Mouse (Mus musculus): Measurements from ENCODE around the gene Rbm25.

The Rbm25 gene

DNA sequence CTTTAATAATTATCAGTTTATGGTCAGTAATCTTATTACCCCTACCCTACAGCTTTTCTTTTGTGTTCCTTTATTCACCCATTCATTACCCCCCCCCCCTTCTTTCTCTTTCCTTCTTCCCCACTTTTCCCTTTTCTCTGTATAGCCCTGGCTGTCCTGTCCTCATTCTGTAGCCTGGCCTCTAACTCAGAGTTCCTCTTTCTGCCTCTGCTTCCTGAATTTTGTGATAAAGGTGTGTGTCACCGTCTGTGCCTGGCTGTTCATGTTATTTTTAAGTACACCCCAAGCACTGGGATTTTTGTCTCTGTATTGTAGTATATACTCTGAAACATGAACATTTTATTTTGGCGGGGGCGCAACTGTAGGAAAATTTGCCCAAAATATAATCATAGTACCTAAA lies 19.3 kb downstream of the Rbm25 start:
- DNase-seq (ENCODE audit: low read depth): no peak

- no peak for DNase-seq (ENCODE audit: low read depth)
Measured at GRCm38 (mm10) chr12:83651414-83651813, 20.4 kb downstream of the Rbm25 start.

DNA sequence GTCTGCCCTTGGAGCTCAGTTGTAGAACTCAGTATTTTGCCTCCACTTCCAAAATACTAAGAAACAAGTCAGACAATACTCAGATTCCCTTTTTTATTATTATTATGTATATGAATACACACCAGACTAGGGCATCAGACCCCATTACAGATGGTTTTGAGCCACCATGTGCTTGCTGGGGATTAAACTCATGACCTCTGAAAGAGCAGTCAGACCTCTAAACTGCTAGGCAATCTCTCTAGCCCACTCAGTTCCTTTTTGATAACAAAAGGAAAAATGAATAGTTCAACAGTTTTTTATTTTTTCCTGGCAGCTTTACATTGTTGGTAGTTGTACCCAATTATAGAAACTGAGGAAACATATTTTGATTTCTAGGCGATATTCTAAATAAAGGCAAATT lies 54.4 kb downstream of the Rbm25 start:
- DNase-seq (ENCODE audit: low read depth): no peak

GRCm38 (mm10) chr12:83686575-83687350 lies 55.7 kb downstream of the Rbm25 start:
- DNase-seq (ENCODE audit: low read depth): no peak

GRCm38 (mm10) chr12:83687934-83688315 lies 56.9 kb downstream of the Rbm25 start, which contains the start of gene Psen1:
Psen1 (plus strand) TSS chr12:83688152.
- DNase-seq (ENCODE audit: low read depth): peak; percentile 90

- DNase-seq (ENCODE audit: low read depth): peak; percentile 55
Measured at GRCm38 (mm10) chr12:83688316-83689086, 57.5 kb downstream of the Rbm25 start.

GRCm38 (mm10) chr12:83689087-83689432 lies 58.0 kb downstream of the Rbm25 start:
- DNase-seq (ENCODE audit: low read depth): no peak

DNA sequence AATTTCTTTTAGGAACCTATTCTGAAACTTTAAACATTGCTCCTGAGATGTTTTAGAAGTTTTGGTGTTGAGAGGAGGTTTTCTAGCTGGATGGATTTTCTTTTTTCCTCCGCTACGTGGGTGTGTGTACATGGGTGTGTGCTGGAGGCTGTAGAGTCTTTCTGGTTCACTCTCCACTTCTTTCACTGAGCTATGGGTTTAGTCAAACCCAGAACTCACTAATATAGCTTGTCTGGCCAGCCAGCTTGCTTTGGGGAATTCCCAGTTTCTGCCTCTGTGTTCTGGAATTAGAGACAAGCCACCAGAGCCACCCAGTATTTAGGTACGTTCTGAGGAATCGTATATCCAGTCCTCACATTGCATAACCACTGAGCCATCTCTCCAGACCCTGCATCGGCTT lies 63.0 kb downstream of the Rbm25 start:
- no peak for DNase-seq (ENCODE audit: low read depth)

DNA sequence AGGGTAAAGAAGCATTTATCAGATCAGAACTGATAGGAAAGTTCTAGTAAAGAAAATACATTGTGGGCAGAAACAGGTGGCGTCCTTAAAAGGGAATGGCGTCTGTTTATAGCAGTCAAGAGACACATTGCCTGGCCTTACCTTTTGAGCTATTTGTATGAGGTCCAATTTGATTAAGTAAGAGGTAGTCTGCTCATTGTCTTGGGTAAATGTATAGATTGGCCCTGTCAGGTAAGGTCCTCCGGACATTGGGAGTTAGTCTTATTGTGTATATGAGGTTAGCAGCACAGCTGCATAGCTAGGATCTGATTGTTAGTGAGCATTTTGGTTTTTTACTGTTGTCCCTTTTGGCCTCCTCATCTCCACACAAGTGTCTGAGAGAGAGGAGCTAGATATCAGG lies 63.6 kb downstream of the Rbm25 start:
- no peak for DNase-seq (ENCODE audit: low read depth)

- DNase-seq (ENCODE audit: low read depth): no peak
Measured at GRCm38 (mm10) chr12:83698637-83699036, 67.6 kb downstream of the Rbm25 start.

GRCm38 (mm10) chr12:83701608-83702007 lies 70.6 kb downstream of the Rbm25 start:
- no peak for DNase-seq (ENCODE audit: low read depth)

GRCm38 (mm10) chr12:83702796-83703195 lies 71.8 kb downstream of the Rbm25 start:
- DNase-seq (ENCODE audit: low read depth): no peak

DNA sequence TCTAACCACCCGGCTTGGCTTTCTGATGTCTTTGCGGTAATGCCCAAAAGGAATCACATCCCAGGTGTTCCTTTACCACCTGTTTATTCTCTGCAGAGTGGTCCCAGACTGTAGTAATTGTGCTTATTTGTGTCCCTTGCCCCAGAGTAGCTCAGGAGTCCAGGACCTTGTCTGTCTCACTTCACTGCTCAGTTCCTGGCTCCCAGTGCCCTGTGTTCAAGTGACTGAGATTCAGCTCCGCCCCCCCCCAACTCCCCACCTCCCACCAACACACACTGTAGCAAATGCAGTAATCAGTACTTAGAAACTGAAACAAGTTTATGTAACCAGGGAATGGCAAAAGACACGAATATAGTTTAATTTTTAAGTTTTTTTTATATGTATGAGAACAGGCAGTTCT lies 75.9 kb downstream of the Rbm25 start:
- DNase-seq (ENCODE audit: low read depth): no peak

- peak; percentile 61 for DNase-seq (ENCODE audit: low read depth)
Measured at GRCm38 (mm10) chr12:83708160-83709092, 77.4 kb downstream of the Rbm25 start.

GRCm38 (mm10) chr12:83709934-83710333 lies 78.9 kb downstream of the Rbm25 start:
- no peak for DNase-seq (ENCODE audit: low read depth)

DNA sequence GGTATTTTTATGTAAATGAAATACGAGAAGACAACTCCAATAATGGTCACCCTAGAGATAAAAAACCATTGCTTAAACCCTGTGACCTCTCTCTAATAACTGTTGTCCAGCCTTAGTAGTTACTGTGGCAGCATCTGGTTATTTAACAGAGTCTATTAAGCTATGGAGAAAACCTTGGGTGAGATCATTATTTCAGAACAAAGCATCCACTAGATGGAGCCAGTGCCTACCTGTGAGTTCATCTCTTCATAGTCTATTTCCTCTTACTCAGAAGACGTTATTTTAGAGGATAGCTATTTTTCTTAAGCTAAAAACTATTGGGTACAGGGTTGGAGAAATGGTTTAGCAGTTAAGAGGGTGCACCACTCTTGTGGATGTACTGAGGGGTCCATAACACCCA lies 82.7 kb downstream of the Rbm25 start:
- DNase-seq (ENCODE audit: low read depth): peak; percentile 44

DNA sequence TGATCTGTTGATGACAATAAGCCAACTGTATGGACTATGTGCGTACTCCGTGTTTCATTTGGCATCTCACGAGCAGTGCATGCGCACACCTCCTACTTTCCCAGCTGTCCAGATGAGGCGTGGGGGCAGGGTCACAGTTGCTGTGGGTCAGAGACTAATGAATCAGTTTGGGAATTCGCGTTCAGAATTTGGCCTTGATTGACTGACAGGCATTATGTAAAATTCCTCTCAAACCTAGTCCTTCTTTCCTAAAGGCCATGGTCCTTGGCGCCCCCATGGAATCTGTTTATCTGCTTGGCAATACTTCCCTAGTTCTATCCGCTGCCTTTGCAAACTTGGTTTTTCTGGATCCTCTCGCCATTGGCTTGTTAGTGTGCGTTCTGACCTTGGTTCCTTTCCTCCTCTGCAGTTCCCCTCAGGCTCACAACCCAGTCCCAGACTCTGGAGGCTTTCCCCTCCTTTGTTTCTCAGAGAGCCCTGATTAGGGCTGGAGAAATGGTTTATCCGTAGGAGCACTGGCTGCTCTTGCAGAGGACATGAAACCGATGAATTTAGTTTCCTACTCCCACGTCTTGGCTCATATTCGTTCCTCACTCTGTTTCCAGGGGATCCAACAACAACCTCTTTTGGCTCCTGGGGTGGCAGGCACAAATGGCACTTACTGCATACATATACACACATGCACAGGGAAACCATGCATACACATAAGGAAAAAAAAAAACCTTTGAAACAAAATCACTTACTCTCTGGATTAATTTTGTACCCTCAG lies 85.6 kb downstream of the Rbm25 start:
- DNase-seq (ENCODE audit: low read depth): no peak

- no peak for DNase-seq (ENCODE audit: low read depth)
Measured at GRCm38 (mm10) chr12:83719431-83719830, 88.4 kb downstream of the Rbm25 start.

GRCm38 (mm10) chr12:83721281-83721680 lies 90.2 kb downstream of the Rbm25 start:
- DNase-seq (ENCODE audit: low read depth): no peak

DNA sequence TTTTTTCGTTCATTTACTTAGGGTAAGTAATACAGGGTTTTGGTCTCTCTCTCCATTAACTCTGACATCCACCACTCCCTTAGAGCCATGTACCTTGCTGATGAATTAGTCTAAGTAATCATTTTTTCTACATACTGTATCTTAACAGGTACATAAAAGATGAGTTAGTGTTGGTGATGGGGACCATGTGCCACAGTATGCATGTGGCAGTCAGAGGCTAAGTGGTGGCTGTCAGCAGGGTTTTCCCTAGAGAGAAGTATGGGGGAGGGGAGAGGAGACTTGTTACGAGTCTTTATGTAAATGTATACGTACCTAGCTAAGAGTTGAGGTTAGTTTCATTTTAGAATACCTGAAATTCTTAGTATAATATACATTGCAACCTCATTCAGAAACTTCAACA lies 92.0 kb downstream of the Rbm25 start:
- DNase-seq (ENCODE audit: low read depth): no peak

- DNase-seq (ENCODE audit: low read depth): no peak
Measured at GRCm38 (mm10) chr12:83726510-83727308, 95.7 kb downstream of the Rbm25 start.

Data from c-Kit-positive CD71-positive TER-119-negative erythroid progenitor cells, embryonic 14.5 days (primary cell).